Mouse (Mus musculus): ENCODE measurements around the gene Gm9936. TPM values are rescaled to one million over a fixed set of nuclear protein-coding genes. Genes with fewer than 3 reads are reported as not detected.
"Not testable (repeated sequence)": the region's sequence is repeated elsewhere in the genome, so short reads cannot be mapped to it uniquely, and the experiment has no call there.

The Gm9936 gene
- total RNA-seq (2022): not detected

GRCm38 (mm10) chr5:114858582-114858981 is at the start of gene Gm9936:
Gene Gm9936 (minus strand): TSS chr5:114858682.
- DNase-seq: no peak

GRCm38 (mm10) chr5:114902413-114902812 is 43.9 kb upstream of the Gm9936 start:
- DNase-seq: no peak

DNA sequence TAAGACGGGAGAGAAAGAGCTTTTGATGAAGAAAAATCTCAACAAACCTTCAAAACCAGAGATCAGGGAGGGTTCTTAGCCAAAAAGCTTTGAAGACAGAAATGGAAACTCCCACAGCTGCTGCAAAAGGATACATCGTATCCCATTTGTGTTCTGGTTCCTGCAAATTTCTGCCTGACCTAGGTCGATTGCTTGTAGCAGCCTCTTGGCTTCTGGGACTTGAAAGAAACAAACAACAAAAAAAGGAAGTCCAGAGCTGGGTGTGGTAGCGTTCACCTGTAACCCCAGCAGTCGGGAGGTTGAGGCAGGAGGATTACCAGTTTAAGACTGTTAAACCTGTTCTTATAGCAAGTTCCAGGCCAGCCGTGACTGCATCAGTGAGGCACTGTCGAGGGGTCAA is 40.4 kb upstream of the Gm9936 start:
- no peak for DNase-seq

DNA sequence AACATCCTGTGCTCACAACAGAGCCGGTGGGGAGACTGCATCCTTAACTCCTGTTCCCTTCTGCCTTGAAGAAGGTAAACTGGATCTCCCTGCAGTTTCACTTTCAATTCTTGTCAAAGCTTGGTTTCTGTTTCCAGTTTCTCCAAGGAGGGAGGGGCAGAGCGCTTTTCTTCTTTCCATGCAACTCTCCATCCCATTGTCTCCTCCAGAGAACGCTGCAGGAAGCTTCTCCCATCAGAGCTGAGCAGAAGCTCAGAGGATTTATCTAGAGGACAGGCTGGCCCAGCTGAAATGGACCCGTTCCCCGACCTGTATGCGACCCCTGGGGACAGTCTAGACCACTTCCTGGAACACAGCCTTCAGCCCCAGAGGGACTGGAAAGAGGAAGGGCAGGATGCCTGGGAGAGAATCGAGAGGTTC is 38.9 kb upstream of the Gm9936 start:
- no peak for DNase-seq

DNA sequence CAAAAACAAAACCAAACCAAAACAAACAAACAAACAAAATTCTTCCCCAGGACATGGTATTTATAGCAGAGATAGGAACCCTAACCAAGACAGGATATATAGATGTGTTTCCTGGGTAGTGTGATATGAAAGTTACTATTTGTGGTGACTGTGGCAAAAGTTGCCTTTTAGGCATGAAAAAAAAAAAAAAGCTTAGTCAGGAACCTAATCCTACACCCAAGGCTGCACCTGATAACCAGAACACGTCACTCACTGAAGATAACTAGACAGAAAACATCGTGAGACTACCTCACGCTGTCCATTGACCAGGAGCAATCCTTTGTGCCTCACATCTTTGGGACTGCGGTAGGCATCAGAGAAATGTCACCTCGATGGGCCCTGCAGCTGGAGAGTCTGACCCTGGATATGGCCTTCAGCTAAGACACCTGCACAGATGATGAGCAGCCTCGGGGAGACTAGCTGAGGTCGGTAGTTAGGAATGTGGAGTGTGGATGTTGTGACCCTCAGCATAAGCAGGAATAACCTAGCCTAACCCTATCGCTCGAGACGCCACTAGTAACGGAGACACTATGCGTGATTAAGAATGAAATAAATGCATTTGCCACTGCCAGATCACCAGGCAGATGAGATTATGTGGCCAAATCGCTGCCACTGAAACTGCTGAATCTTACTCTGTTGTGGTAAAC is 38.3 kb upstream of the Gm9936 start, which contains the start of gene Oasl2:
Gene Oasl2, plus strand, starts transcription at position 249 of the 686 bp plus-strand sequence.
- no peak for DNase-seq

GRCm38 (mm10) chr5:114895542-114895941 is 37.1 kb upstream of the Gm9936 start:
- no peak for DNase-seq

DNA sequence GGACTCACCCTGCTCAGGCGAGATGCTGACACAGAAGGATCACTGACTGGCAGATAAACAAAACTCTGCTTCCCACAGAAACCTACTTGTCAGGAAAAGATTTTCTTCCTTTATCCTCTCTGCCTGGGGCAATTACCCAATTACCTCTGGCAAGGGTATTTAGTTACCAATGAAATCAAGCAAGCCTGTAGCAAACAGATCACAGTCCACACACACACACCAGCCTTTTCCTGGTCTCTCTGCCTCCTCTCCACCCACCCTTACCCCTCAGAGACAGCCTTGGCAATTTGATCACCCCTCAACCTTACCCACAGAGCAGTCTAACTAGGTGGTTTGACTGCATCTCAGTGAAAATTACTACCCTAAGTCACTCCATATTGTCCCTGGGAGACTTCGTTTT is 30.5 kb upstream of the Gm9936 start:
- DNase-seq: no peak

GRCm38 (mm10) chr5:114886801-114887200 is 28.3 kb upstream of the Gm9936 start:
- no peak for DNase-seq

GRCm38 (mm10) chr5:114883022-114883421 is 24.5 kb upstream of the Gm9936 start:
- no peak for DNase-seq

- not testable (repeated sequence) for DNase-seq
Measured at GRCm38 (mm10) chr5:114882319-114882718, 23.8 kb upstream of the Gm9936 start.

DNA sequence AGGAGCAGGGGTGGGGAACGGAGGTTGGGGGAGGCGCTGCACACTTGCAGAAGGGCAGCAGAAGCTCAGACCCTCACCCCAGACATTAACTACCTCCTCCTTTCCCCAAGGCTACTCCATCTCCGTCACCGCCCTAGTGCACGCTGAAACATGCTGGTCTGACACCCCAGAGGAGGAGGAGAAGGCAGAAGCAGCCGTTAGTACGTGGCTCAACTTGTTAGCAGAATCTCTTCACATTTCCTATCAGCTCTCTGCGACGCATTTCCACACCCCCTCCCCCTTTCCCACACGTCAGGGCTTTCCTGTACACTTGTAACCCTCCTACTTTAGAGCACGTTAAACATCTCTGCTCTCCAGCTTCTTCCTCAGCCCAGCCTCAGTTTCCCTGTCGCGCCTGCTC is 20.9 kb upstream of the Gm9936 start:
- DNase-seq: no peak

- DNase-seq: no peak
Measured at GRCm38 (mm10) chr5:114877487-114877886, 19.0 kb upstream of the Gm9936 start.

DNA sequence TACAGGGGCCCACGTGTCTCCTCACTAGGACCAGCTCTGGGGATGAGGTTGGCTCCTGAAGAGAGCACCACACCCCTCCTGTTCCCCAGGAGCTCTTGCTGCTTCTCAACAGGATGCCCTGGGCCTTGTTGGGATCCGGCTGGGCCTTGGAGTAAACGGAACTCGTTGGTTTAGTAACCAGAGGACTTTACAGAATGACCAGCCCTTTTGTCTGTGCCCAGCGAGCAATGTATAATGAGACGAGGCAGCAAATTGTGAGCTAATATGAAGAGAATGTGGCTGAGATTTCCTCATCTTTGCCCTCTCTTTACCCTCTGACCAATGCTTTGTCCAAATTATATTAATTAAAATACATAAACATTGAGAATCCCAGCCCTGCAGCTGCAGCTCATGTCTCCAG is 17.8 kb upstream of the Gm9936 start:
- no peak for DNase-seq

DNA sequence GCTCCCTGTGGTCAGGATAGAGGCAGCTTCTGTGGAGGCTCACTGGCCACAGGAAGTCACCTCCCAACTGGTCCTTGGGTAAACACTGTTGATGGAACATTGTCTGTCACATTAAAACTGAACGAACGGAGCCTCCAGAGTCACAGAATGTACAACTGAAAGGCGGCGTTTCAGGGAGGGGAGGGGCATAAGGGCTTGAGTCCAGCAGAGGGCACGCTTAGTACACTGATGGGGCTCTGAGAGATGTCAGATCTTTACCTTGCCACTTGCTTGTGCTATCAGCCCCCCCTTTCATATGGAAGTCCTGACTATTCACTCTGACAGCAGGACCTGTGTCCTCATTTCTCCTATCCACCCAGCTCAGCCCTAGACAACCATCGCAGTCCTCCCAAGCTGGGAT is 17.4 kb upstream of the Gm9936 start:
- DNase-seq: no peak

- no peak for DNase-seq
Measured at GRCm38 (mm10) chr5:114865279-114865678, 6.8 kb upstream of the Gm9936 start.

DNA sequence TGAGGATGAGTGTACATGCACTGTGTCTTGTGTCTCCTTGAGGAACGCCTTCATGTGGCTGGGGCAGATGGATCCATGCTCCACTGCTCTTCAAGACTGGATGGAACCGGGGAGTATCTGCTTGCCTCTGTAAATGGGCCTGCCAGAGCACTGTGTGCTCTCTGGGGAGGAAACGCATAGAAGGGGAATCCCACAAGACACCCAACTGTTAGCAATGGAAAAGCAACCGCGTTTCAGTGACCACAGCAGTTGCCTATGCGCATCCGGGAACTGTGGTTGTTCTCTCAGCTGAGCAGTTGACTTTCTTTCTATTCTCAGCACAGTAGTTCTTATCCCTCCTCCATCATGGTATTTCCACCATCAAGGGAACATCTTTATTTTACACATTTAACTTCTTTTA is 6.3 kb upstream of the Gm9936 start:
- DNase-seq: no peak

GRCm38 (mm10) chr5:114861730-114862129 is 3.2 kb upstream of the Gm9936 start:
- DNase-seq: no peak

- DNase-seq: peak; percentile 23
Measured at GRCm38 (mm10) chr5:114859253-114859652, 771 bp upstream of the Gm9936 start.

DNA sequence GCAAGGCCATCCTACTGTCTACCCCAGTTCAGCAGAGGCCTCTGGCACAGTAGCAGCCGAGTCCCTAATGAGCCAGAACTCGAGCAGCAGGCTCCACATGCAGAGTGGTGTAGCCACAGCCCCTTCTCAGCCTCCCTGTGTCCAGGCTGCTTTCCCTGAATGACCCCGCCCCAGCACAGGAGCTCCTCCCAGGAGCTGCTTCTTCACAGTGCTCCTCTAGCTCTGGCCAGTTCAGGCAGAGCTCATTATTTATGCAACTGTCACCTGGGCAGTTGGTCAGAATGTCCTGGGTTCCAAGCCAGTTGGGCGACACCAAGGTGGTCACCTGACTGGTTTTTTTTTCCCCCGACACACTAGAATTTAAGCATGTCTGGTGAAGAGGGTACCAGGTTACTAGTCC is 5.1 kb downstream of the Gm9936 start, which contains the start of gene 4930519G04Rik:
Gene 4930519G04Rik, plus strand, starts transcription at position 301 of the 400 bp plus-strand sequence.
- not testable (repeated sequence) for DNase-seq

- DNase-seq: no peak
Measured at GRCm38 (mm10) chr5:114851565-114852236, 6.8 kb downstream of the Gm9936 start.

DNA sequence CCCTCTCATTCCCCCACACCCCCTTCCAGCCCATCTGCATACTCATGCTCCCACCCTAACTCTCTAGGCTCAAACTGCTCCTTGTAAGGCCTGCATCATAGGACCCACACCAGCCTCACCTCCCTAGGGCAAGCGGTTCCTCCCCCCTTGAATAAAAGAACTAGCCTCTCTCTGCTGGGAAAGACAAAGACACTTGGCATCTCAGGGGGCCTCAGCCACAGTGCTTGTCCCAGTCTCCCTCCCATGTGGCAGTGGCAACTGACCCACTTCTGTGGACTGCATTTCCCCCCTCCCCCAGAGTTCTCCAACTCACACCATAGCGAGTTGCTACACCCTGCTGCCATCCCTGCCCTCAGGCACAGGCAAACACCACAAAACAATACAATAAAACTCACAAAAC is 14.1 kb downstream of the Gm9936 start:
- not testable (repeated sequence) for DNase-seq

DNA sequence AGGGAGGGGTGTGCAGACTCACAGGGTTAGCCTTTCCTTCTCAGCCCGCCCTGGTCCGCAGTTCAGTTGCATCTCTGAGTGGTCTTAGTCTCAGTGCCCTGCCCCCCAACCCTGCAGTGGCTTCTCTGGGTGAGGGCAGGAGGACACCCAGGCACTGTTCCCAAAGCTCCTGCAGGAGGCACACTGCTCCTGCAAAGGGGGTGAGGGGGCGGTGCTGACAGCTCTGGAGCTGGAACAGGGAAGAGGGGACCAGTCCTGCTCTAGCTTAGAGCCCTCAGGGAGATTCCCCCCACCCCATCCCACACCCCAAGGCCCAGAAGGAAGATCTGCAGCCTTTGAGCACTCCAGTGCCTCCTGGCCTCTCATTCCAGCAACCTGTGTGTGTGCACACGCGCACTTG is 15.8 kb downstream of the Gm9936 start:
- no peak for DNase-seq

- not testable (repeated sequence) for DNase-seq
Measured at GRCm38 (mm10) chr5:114842155-114842554, 16.3 kb downstream of the Gm9936 start.

DNA sequence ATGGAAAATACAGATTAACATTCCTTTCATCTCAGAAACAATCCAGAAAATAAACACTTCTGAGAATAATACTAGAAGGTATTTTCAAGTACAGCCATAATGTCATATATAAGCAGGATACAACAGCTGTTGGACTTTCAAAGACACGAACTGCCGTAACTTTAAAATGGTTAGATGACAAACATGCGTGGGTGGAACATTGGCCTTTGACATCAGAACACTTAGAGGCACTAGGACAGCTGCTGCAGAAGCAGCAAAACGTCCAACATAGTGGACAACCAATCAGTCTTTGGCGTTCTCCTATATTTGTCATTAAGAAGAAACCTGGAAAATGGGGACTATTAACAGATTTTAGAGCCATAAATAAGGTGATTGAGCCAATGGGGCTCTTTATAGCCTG is 18.0 kb downstream of the Gm9936 start:
- not testable (repeated sequence) for DNase-seq
